Mouse (Mus musculus): ENCODE data around the gene Hacd3. TPM values are rescaled to one million over a fixed set of nuclear protein-coding genes. Genes with fewer than 3 reads are reported as not detected.

Hacd3 gene
- polyA plus RNA-seq, 1 experiment from 2014 or later: 223 TPM

GRCm38 (mm10) chr9:64980548-64980947 is 40.9 kb downstream of the Hacd3 start:
- H3K4me3 ChIP-seq: no peak overlapping the region
- H3K4me1 ChIP-seq (replicated peaks): no peaks in the 10 kb centered on the region
- no peak for ATAC-seq (ENCODE audit: low FRiP score, low read depth)
- no peak overlapping the region for H3K27ac ChIP-seq (replicated peaks)
- H3K4me2 ChIP-seq: no peak overlapping the region
- WGBS: 79% methylated on average over 3 of the region's 3 CpGs
- H3K27me3 ChIP-seq: no peaks in the 10 kb centered on the region
- H3K9ac ChIP-seq: no peak overlapping the region
- peaks cover 80% of the 10 kb centered on the region for H3K36me3 ChIP-seq
- no peaks in the 10 kb centered on the region for H3K9me3 ChIP-seq

GRCm38 (mm10) chr9:64960978-64961320 is 60.5 kb downstream of the Hacd3 start:
- ATAC-seq (ENCODE audit: low FRiP score, low read depth): peak; percentile 82
- H3K27ac ChIP-seq (replicated peaks): peak overlapping the region; percentile 86
- WGBS: under 1% methylated on average over 14 of the region's 17 CpGs
- no peaks in the 10 kb centered on the region for H3K27me3 ChIP-seq
- H3K9me3 ChIP-seq: no peaks in the 10 kb centered on the region
- H3K36me3 ChIP-seq: peaks cover 21% of the 10 kb centered on the region
- peaks cover 20% of the 10 kb centered on the region for H3K4me1 ChIP-seq (replicated peaks)
- peak overlapping the region; percentile 85 for H3K4me3 ChIP-seq
- H3K9ac ChIP-seq: peak overlapping the region; percentile 95
- peak overlapping the region; percentile 89 for H3K4me2 ChIP-seq

GRCm38 (mm10) chr9:64960117-64960977 is 61.1 kb downstream of the Hacd3 start, which contains the start of gene Ints14:
Ints14 (plus strand) TSS chr9:64960905.
- Histone ChIP-seq H3K4me3 (peak within 1 kb of the TSS; percentile 85), H3K27me3 (no peaks in the 10 kb centered on the region), H3K9me3 (no peaks in the 10 kb centered on the region), H3K27ac (replicated peaks) (peak within 1 kb of the TSS; percentile 86), H3K36me3 (peaks cover 15% of the 10 kb centered on the region), H3K4me1 (replicated peaks) (peaks cover 20% of the 10 kb centered on the region), H3K4me2 (peak within 1 kb of the TSS; percentile 89), H3K9ac (peak within 1 kb of the TSS; percentile 95)
- peak; percentile 96 for ATAC-seq (ENCODE audit: low FRiP score, low read depth)
- WGBS: 5% methylated on average over 29 of the region's 29 CpGs

GRCm38 (mm10) chr9:64957276-64957675 is 64.2 kb downstream of the Hacd3 start:
- Histone ChIP-seq H3K9ac (no peak overlapping the region), H3K9me3 (no peaks in the 10 kb centered on the region), H3K4me1 (replicated peaks) (peaks cover 16% of the 10 kb centered on the region), H3K4me2 (no peak overlapping the region), H3K36me3 (no peaks in the 10 kb centered on the region), H3K27me3 (no peaks in the 10 kb centered on the region), H3K27ac (replicated peaks) (no peak overlapping the region), H3K4me3 (no peak overlapping the region)
- 83% methylated on average over 3 of the region's 3 CpGs for WGBS
- ATAC-seq (ENCODE audit: low FRiP score, low read depth): no peak

- Histone ChIP-seq H3K4me2 (peak overlapping the region; percentile 0; the same call in 1 of the 2 replicates), H3K9me3 (no peaks in the 10 kb centered on the region), H3K36me3 (no peaks in the 10 kb centered on the region), H3K27ac (replicated peaks) (no peak overlapping the region), H3K9ac (no peak overlapping the region), H3K4me3 (no peak overlapping the region), H3K27me3 (0 out of 2 replicates have a peak, but pooled peaks cover under 1% of the 10 kb centered on the region), H3K4me1 (replicated peaks) (peaks cover 12% of the 10 kb centered on the region)
- ATAC-seq (ENCODE audit: low FRiP score, low read depth): no peak
- 34% methylated on average over 12 of the region's 12 CpGs for WGBS
Measured at GRCm38 (mm10) chr9:64956337-64956736, 65.2 kb downstream of the Hacd3 start.

GRCm38 (mm10) chr9:64953190-64953589 is 68.3 kb downstream of the Hacd3 start:
- ATAC-seq (ENCODE audit: low FRiP score, low read depth): no peak
- Histone ChIP-seq H3K36me3 (no peaks in the 10 kb centered on the region), H3K4me2 (no peak overlapping the region), H3K4me1 (replicated peaks) (0 out of 2 replicates have a peak, but pooled peaks cover 4% of the 10 kb centered on the region), H3K4me3 (no peak overlapping the region), H3K27ac (replicated peaks) (no peak overlapping the region), H3K9ac (no peak overlapping the region), H3K9me3 (no peaks in the 10 kb centered on the region), H3K27me3 (0 out of 2 replicates have a peak, but pooled peaks cover 5% of the 10 kb centered on the region)
- 80% methylated on average over 7 of the region's 7 CpGs for WGBS

- 16% methylated on average over 5 of the region's 5 CpGs for WGBS
- Histone ChIP-seq H3K9ac (no peak overlapping the region), H3K27ac (replicated peaks) (no peak overlapping the region), H3K4me3 (no peak overlapping the region), H3K4me2 (no peak overlapping the region), H3K36me3 (no peaks in the 10 kb centered on the region), H3K9me3 (no peaks in the 10 kb centered on the region), H3K4me1 (replicated peaks) (0 out of 2 replicates have a peak, but pooled peaks cover 4% of the 10 kb centered on the region), H3K27me3 (0 out of 2 replicates have a peak, but pooled peaks cover 5% of the 10 kb centered on the region)
- no peak for ATAC-seq (ENCODE audit: low FRiP score, low read depth)
Measured at GRCm38 (mm10) chr9:64952055-64952454, 69.4 kb downstream of the Hacd3 start.

- Histone ChIP-seq H3K4me3 (no peak within 1 kb of the TSS), H3K27ac (replicated peaks) (no peak within 1 kb of the TSS), H3K4me2 (no peak within 1 kb of the TSS), H3K9me3 (no peaks in the 10 kb centered on the region), H3K4me1 (replicated peaks) (0 out of 2 replicates have a peak, but pooled peaks cover 4% of the 10 kb centered on the region), H3K36me3 (no peaks in the 10 kb centered on the region), H3K9ac (no peak within 1 kb of the TSS), H3K27me3 (0 out of 2 replicates have a peak, but pooled peaks cover 5% of the 10 kb centered on the region)
- 46% methylated on average over 11 of the region's 11 CpGs for whole genome bisulfite sequencing
- ATAC-seq (ENCODE audit: low FRiP score, low read depth): no peak
Measured at GRCm38 (mm10) chr9:64951161-64951657, 70.3 kb downstream of the Hacd3 start, which contains the start of gene Slc24a1. Slc24a1 (minus strand) TSS chr9:64951607.

GRCm38 (mm10) chr9:64947483-64948095 is 73.9 kb downstream of the Hacd3 start:
- WGBS: 82% methylated on average over 9 of the region's 9 CpGs
- H3K27me3 ChIP-seq: 0 out of 2 replicates have a peak, but pooled peaks cover 5% of the 10 kb centered on the region

GRCm38 (mm10) chr9:64943997-64944396 is 77.5 kb downstream of the Hacd3 start:
- WGBS: 26% methylated on average over 11 of the region's 11 CpGs
- no peak overlapping the region for H3K4me3 ChIP-seq

More at GRCm38 (mm10) chr9:64947483-64948095, 73.9 kb downstream of the Hacd3 start:
- H3K9ac ChIP-seq: no peak overlapping the region
- no peaks in the 10 kb centered on the region for H3K36me3 ChIP-seq
- H3K4me2 ChIP-seq: no peak overlapping the region
- ATAC-seq (ENCODE audit: low FRiP score, low read depth): no peak
- no peak overlapping the region for H3K4me3 ChIP-seq
- 0 out of 2 replicates have a peak, but pooled peaks cover 4% of the 10 kb centered on the region for H3K4me1 ChIP-seq (replicated peaks)
- H3K9me3 ChIP-seq: no peaks in the 10 kb centered on the region
- H3K27ac ChIP-seq (replicated peaks): no peak overlapping the region

GRCm38 (mm10) chr9:64941650-64942049 is 79.8 kb downstream of the Hacd3 start:
- no peaks in the 10 kb centered on the region for H3K4me1 ChIP-seq (replicated peaks)
- no peak overlapping the region for H3K27ac ChIP-seq (replicated peaks)
- H3K9ac ChIP-seq: no peak overlapping the region
- WGBS: 93% methylated on average over 4 of the region's 4 CpGs
- H3K4me2 ChIP-seq: no peak overlapping the region
- no peak for ATAC-seq (ENCODE audit: low FRiP score, low read depth)
- H3K36me3 ChIP-seq: no peaks in the 10 kb centered on the region
- no peaks in the 10 kb centered on the region for H3K27me3 ChIP-seq
- no peak overlapping the region for H3K4me3 ChIP-seq
- no peaks in the 10 kb centered on the region for H3K9me3 ChIP-seq

More at GRCm38 (mm10) chr9:64943997-64944396, 77.5 kb downstream of the Hacd3 start:
- Histone ChIP-seq H3K27ac (replicated peaks) (no peak overlapping the region), H3K4me1 (replicated peaks) (no peaks in the 10 kb centered on the region), H3K9ac (no peak overlapping the region), H3K9me3 (no peaks in the 10 kb centered on the region), H3K27me3 (no peaks in the 10 kb centered on the region), H3K4me2 (peak overlapping the region; percentile 15; the same call in 1 of the 2 replicates), H3K36me3 (no peaks in the 10 kb centered on the region)
- ATAC-seq (ENCODE audit: low FRiP score, low read depth): no peak

Measured in hindbrain, embryonic 15.5 days (tissue).